Mouse (Mus musculus): ENCODE measurements around the gene Chrna4. TPM values are rescaled to one million over a fixed set of nuclear protein-coding genes. Genes with fewer than 3 reads are reported as not detected.
A peak's percentile ranks its signal among the peaks of the same experiment; 100 is the strongest.

Chrna4 gene
- polyA plus RNA-seq, 1 experiment from 2014 or later: 41.2 TPM

DNA sequence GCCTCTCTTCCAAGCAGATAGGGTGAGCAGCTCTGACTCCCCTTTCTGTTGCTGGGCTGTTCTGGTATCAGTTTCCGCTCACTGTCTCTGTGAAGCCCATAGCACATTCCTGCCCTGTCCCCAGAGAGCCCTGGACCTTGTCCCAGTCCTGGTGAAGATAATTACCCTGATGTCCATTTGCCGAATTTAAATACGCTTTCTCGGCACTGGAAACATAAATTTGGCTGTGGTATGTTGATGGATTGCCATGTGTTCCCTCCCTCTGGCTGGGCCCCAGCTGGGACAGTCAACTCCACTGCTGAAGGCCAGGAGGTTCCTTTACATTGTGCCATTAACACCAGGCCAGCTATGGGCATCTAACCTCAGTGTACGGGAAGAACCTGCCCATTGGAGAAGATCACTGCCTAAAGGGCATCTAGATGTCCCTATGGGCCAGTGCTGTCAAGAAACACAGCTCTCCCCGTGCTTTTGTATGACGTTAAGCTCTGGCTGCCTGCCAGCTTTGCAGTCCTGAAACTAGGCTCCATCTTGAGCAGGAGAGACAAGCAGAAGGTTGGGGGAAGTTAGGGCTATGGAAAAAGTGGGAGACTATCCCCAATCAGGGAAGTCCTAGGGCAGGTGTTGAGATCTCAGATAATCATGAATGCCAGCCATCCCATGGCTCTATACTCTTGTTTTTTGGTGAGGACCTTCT lies 5.1 kb upstream of the Chrna4 start:
- H3K27me3 ChIP-seq (ENCODE audit: control insufficient read depth, insufficient read depth, low read length): no peaks in the 10 kb centered on the region
- H3K4me1 ChIP-seq (ENCODE audit: control insufficient read depth, insufficient read depth, low read length): peaks cover 10% of the 10 kb centered on the region
- no peak overlapping the region for H3K27ac ChIP-seq (ENCODE audit: low read depth, low read length)
- H3K4me3 ChIP-seq (ENCODE audit: low read depth, low read length): no peak overlapping the region
- WGBS: 85% methylated on average over 7 of the region's 7 CpGs
- H3K9ac ChIP-seq (ENCODE audit: low read length): no peak overlapping the region
- no peak overlapping the region for H3K4me2 ChIP-seq
- DNase-seq (ENCODE audit: low spot score, missing footprints) (no peak), ATAC-seq (ENCODE audit: low FRiP score) (no peak)
- H3K36me3 ChIP-seq (ENCODE audit: control insufficient read depth, insufficient read depth, low read length): no peaks in the 10 kb centered on the region
- H3K9me3 ChIP-seq (ENCODE audit: control insufficient read depth, low read length): no peaks in the 10 kb centered on the region

DNA sequence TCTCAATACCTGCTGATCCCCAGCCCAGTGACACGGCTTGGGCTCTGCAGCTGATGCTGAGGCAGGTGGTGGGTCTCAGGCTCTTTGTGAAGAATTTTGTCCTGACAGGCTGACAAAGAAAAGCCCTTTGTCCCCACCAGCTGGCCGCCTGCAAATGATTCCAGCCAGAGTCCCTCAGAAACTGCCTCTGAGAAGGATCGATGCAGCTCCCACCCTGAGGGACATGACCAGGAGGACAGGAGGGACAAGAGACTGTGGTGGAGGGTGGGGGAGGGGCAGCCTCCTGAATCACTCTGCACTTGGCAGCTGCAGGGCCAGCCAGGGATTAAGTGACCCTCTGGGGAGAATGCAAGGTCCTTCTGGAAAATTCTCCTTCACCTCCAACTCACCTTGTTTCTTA lies 655 bp upstream of the Chrna4 start:
- no peaks in the 10 kb centered on the region for H3K36me3 ChIP-seq (ENCODE audit: control insufficient read depth, insufficient read depth, low read length)
- no peak overlapping the region for H3K4me2 ChIP-seq
- DNase-seq (ENCODE audit: low spot score, missing footprints) (peak; percentile 91), ATAC-seq (ENCODE audit: low FRiP score) (peak; percentile 71)
- peak overlapping the region; percentile 31; the same call in 1 of the 2 replicates for H3K9ac ChIP-seq (ENCODE audit: low read length)
- H3K27me3 ChIP-seq (ENCODE audit: control insufficient read depth, insufficient read depth, low read length): peaks cover 15% of the 10 kb centered on the region
- H3K9me3 ChIP-seq (ENCODE audit: control insufficient read depth, low read length): no peaks in the 10 kb centered on the region
- peak overlapping the region; percentile 58 for H3K27ac ChIP-seq (ENCODE audit: low read depth, low read length)
- WGBS: 3% methylated on average over 3 of the region's 3 CpGs
- no peak overlapping the region for H3K4me3 ChIP-seq (ENCODE audit: low read depth, low read length)
- peaks cover 33% of the 10 kb centered on the region for H3K4me1 ChIP-seq (ENCODE audit: control insufficient read depth, insufficient read depth, low read length)

- peak overlapping the region; percentile 7; the same call in 1 of the 2 replicates for H3K9ac ChIP-seq (ENCODE audit: low read length)
- no peak overlapping the region for H3K4me3 ChIP-seq (ENCODE audit: low read depth, low read length)
- ATAC-seq (ENCODE audit: low FRiP score): peak; percentile 36; the same call in 1 of the 2 replicates
- H3K27me3 ChIP-seq (ENCODE audit: control insufficient read depth, insufficient read depth, low read length): peaks cover 19% of the 10 kb centered on the region
- H3K4me2 ChIP-seq: no peak overlapping the region
- H3K4me1 ChIP-seq (ENCODE audit: control insufficient read depth, insufficient read depth, low read length): peaks cover 33% of the 10 kb centered on the region
- no peaks in the 10 kb centered on the region for H3K9me3 ChIP-seq (ENCODE audit: control insufficient read depth, low read length)
- no peak for DNase-seq (ENCODE audit: low spot score, missing footprints)
- peak overlapping the region; percentile 58 for H3K27ac ChIP-seq (ENCODE audit: low read depth, low read length)
- no peaks in the 10 kb centered on the region for H3K36me3 ChIP-seq (ENCODE audit: control insufficient read depth, insufficient read depth, low read length)
Measured at GRCm38 (mm10) chr2:181042376-181042775, 970 bp downstream of the Chrna4 start.

DNA sequence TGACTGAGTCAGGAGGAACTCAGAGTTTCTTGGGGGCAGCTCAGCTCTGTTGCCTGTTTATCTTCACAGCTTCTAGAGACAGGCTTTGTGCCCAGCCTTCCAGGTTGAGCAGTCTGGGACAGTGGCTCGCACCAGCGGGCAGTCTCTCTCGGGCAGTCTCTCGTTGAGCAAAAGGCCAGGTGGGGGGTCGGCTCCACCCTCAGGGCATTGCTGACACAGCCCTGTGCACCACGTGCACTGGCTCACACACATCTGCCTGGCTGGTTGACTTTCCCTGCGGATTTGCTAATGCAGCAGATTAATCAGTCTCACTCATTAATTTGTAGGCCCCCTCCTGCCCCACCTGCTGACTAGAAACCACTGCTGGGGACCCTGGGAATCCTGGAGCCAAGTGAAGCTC lies 1.4 kb downstream of the Chrna4 start:
- Histone ChIP-seq H3K4me3 (ENCODE audit: low read depth, low read length) (no peak overlapping the region), H3K4me1 (ENCODE audit: control insufficient read depth, insufficient read depth, low read length) (peaks cover 33% of the 10 kb centered on the region), H3K4me2 (no peak overlapping the region), H3K9ac (ENCODE audit: low read length) (no peak overlapping the region), H3K27ac (ENCODE audit: low read depth, low read length) (no peak overlapping the region; the same call in none of the 2 replicates), H3K9me3 (ENCODE audit: control insufficient read depth, low read length) (no peaks in the 10 kb centered on the region), H3K27me3 (ENCODE audit: control insufficient read depth, insufficient read depth, low read length) (peaks cover 19% of the 10 kb centered on the region), H3K36me3 (ENCODE audit: control insufficient read depth, insufficient read depth, low read length) (no peaks in the 10 kb centered on the region)
- ATAC-seq (ENCODE audit: low FRiP score): peak; percentile 25
- peak; percentile 89 for DNase-seq (ENCODE audit: low spot score, missing footprints)
- 4% methylated on average over 7 of the region's 7 CpGs for WGBS

GRCm38 (mm10) chr2:181039356-181039680 lies 4.0 kb downstream of the Chrna4 start:
- peak overlapping the region; percentile 83 for H3K9ac ChIP-seq (ENCODE audit: low read length)

GRCm38 (mm10) chr2:181038644-181039355 lies 4.5 kb downstream of the Chrna4 start:
- Histone ChIP-seq H3K4me1 (ENCODE audit: control insufficient read depth, insufficient read depth, low read length) (peaks cover 27% of the 10 kb centered on the region), H3K27me3 (ENCODE audit: control insufficient read depth, insufficient read depth, low read length) (peaks cover 19% of the 10 kb centered on the region), H3K27ac (ENCODE audit: low read depth, low read length) (peak overlapping the region; percentile 11; the same call in 1 of the 2 replicates), H3K4me3 (ENCODE audit: low read depth, low read length) (peak overlapping the region; percentile 57), H3K9ac (ENCODE audit: low read length) (peak overlapping the region; percentile 83), H3K4me2 (peak overlapping the region; percentile 87), H3K9me3 (ENCODE audit: control insufficient read depth, low read length) (no peaks in the 10 kb centered on the region), H3K36me3 (ENCODE audit: control insufficient read depth, insufficient read depth, low read length) (no peaks in the 10 kb centered on the region; the same call in 1 of the 2 replicates)
- under 1% methylated on average over 52 of the region's 63 CpGs for WGBS
- DNase-seq (ENCODE audit: low spot score, missing footprints): no peak
- ATAC-seq (ENCODE audit: low FRiP score): peak; percentile 54

More at GRCm38 (mm10) chr2:181039356-181039680, 4.0 kb downstream of the Chrna4 start:
- WGBS: 0% methylated on average over 16 of the region's 16 CpGs
- peak overlapping the region; percentile 57 for H3K4me3 ChIP-seq (ENCODE audit: low read depth, low read length)
- peak; percentile 97 for DNase-seq (ENCODE audit: low spot score, missing footprints)
- peak overlapping the region; percentile 87 for H3K4me2 ChIP-seq
- peaks cover 19% of the 10 kb centered on the region for H3K27me3 ChIP-seq (ENCODE audit: control insufficient read depth, insufficient read depth, low read length)
- no peak overlapping the region for H3K27ac ChIP-seq (ENCODE audit: low read depth, low read length)
- ATAC-seq (ENCODE audit: low FRiP score): peak; percentile 20
- no peaks in the 10 kb centered on the region; the same call in 1 of the 2 replicates for H3K36me3 ChIP-seq (ENCODE audit: control insufficient read depth, insufficient read depth, low read length)
- H3K4me1 ChIP-seq (ENCODE audit: control insufficient read depth, insufficient read depth, low read length): peaks cover 32% of the 10 kb centered on the region
- H3K9me3 ChIP-seq (ENCODE audit: control insufficient read depth, low read length): no peaks in the 10 kb centered on the region

DNA sequence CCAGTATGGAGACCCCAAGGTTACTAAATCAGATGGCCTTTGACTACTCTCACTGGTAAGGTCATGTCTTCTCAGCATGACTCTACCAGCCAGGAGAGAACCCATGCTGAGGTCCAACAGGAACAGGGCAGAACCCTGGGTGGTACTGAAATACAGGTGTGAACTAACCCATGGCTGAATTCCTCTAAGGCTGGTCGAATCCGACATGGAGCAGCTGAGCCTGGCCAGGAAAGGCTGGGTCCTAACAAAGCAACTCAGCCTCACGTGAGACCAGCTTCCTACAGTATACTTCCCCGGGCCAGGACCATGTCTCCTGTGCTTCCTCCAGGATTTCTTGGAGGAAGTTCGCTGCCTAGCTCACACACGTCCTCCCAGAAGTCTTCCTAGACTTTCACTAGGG lies 6.8 kb downstream of the Chrna4 start:
- H3K4me1 ChIP-seq (ENCODE audit: control insufficient read depth, insufficient read depth, low read length): peaks cover 6% of the 10 kb centered on the region
- no peak overlapping the region for H3K9ac ChIP-seq (ENCODE audit: low read length)
- H3K4me2 ChIP-seq: no peak overlapping the region
- ATAC-seq (ENCODE audit: low FRiP score) (no peak), DNase-seq (ENCODE audit: low spot score, missing footprints) (peak; percentile 61)
- 88% methylated on average over 6 of the region's 6 CpGs for whole genome bisulfite sequencing
- no peaks in the 10 kb centered on the region for H3K9me3 ChIP-seq (ENCODE audit: control insufficient read depth, low read length)
- peaks cover 19% of the 10 kb centered on the region for H3K27me3 ChIP-seq (ENCODE audit: control insufficient read depth, insufficient read depth, low read length)
- H3K4me3 ChIP-seq (ENCODE audit: low read depth, low read length): no peak overlapping the region
- H3K27ac ChIP-seq (ENCODE audit: low read depth, low read length): no peak overlapping the region
- no peaks in the 10 kb centered on the region; the same call in 1 of the 2 replicates for H3K36me3 ChIP-seq (ENCODE audit: control insufficient read depth, insufficient read depth, low read length)

GRCm38 (mm10) chr2:181035186-181035585 lies 8.2 kb downstream of the Chrna4 start:
- 84% methylated on average over 7 of the region's 7 CpGs for WGBS
- peaks cover 13% of the 10 kb centered on the region for H3K27me3 ChIP-seq (ENCODE audit: control insufficient read depth, insufficient read depth, low read length)
- H3K36me3 ChIP-seq (ENCODE audit: control insufficient read depth, insufficient read depth, low read length): no peaks in the 10 kb centered on the region; the same call in 1 of the 2 replicates
- H3K9me3 ChIP-seq (ENCODE audit: control insufficient read depth, low read length): no peaks in the 10 kb centered on the region
- H3K4me3 ChIP-seq (ENCODE audit: low read depth, low read length): no peak overlapping the region
- no peak overlapping the region for H3K27ac ChIP-seq (ENCODE audit: low read depth, low read length)
- no peak overlapping the region for H3K9ac ChIP-seq (ENCODE audit: low read length)
- peak; percentile 26 for DNase-seq (ENCODE audit: low spot score, missing footprints)
- no peak for ATAC-seq (ENCODE audit: low FRiP score)
- peaks cover 6% of the 10 kb centered on the region for H3K4me1 ChIP-seq (ENCODE audit: control insufficient read depth, insufficient read depth, low read length)
- no peak overlapping the region for H3K4me2 ChIP-seq

GRCm38 (mm10) chr2:181033310-181033709 lies 10.0 kb downstream of the Chrna4 start:
- Histone ChIP-seq H3K27me3 (ENCODE audit: control insufficient read depth, insufficient read depth, low read length) (peaks cover 5% of the 10 kb centered on the region), H3K36me3 (ENCODE audit: control insufficient read depth, insufficient read depth, low read length) (no peaks in the 10 kb centered on the region; the same call in 1 of the 2 replicates), H3K4me2 (no peak overlapping the region), H3K27ac (ENCODE audit: low read depth, low read length) (no peak overlapping the region), H3K4me1 (ENCODE audit: control insufficient read depth, insufficient read depth, low read length) (no peaks in the 10 kb centered on the region; the same call in 1 of the 2 replicates), H3K9ac (ENCODE audit: low read length) (no peak overlapping the region), H3K9me3 (ENCODE audit: control insufficient read depth, low read length) (no peaks in the 10 kb centered on the region), H3K4me3 (ENCODE audit: low read depth, low read length) (no peak overlapping the region)
- DNase-seq (ENCODE audit: low spot score, missing footprints): no peak
- ATAC-seq (ENCODE audit: low FRiP score): no peak
- WGBS: 78% methylated on average over 6 of the region's 6 CpGs
